Mouse (Mus musculus): ENCODE results near the gene Reps2. TPM values are rescaled to one million over a fixed set of nuclear protein-coding genes. Genes with fewer than 3 reads are reported as not detected.

Reps2 gene
- total RNA-seq (2023): under 1 TPM in 1 of 2 experiments, not detected in 1; 0.39 TPM

DNA sequence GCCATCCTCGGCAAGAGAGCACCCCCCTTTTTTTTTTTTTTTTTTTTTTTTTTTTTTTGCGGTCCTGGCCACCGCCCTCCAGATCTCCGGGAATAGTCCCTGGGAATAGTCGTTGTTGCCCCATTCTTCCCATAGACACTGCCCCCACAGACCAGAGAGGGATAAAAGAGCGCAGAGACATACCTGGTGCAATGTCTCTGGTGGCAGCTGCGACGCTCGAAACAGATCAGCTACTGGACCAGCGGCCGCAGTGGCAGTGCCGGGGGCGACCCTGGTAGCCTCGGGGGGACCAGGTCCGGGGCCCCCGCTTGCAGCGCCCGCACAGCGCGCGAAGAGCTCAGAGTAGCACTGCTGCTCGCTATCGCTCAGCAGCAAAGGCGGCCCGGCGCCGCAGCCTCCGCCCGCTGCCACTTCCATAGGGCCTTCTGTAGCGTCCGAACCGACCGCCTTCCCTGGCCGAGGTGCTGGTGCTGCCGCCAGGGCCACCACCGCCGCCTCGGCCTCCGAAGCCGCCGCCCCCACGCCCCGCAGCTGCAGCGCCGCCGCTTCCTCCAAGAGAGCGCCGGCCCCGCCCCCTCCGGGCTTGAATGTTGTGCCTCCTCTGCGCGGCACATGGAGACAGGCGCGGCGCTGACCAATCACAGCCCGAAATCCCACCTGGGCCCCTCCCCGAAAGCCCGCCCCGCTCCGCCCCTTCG, at the start of gene Reps2:
Gene Reps2, minus strand, starts transcription at position 559 of the 698 bp plus-strand sequence.

Other genes starting within 250 kb of the Reps2 start
- 100 to 1,000 TPM in 1 of 2 experiments, 10 to 100 TPM in 1; 97.8 to 105 TPM for gene Rbbp7, start 116.8 kb upstream of the Reps2 start, total RNA-seq (2023)
- 10 to 100 TPM; 25.4 to 26.9 TPM for gene Txlng, start 185.8 kb upstream of the Reps2 start, total RNA-seq (2023)
- gene Syap1, start 244.8 kb upstream of the Reps2 start, total RNA-seq (2023): 10 to 100 TPM; 28.1 to 28.6 TPM